Mouse (Mus musculus): ENCODE results near the gene Aff3. TPM values are rescaled to one million over a fixed set of nuclear protein-coding genes. Genes with fewer than 3 reads are reported as not detected.

Aff3 gene
- total RNA-seq, 1 experiment, result 1.7 TPM

DNA sequence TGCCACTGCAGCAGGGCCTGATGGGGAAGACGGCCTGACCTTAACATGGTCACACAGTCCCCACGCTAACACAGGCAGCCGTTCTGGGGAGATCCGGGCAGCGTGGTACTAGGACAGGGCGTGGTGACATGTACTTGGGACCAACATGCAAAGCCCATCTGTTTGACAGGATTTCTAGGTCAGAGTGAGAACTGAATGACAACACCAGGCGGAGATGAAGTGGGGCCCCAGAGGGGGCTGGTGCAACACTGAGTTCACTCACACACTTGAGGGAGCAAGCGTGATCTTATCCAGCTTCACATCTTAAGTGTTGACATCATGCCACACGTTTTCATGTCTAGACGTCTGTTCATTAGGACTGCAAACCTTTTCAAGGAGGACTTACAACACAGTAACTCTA lies 265.5 kb downstream of the Aff3 start:
- TF ChIP-seq ZNF384 (IDR thresholded peaks at IDR 0.05; ENCODE audit: low read depth, low read length), result no peak
- no peak for TF ChIP-seq HCFC1 (IDR thresholded peaks at IDR 0.05; ENCODE audit: borderline replicate concordance, insufficient read depth, low read length)
- no peak for TF ChIP-seq MAFK (IDR thresholded peaks at IDR 0.05; ENCODE audit: insufficient read depth, low read depth, low read length)
- no peak for TF ChIP-seq ZC3H11A (IDR thresholded peaks at IDR 0.05; ENCODE audit: borderline replicate concordance, low read depth, low read length)
- TF ChIP-seq CHD2 (IDR thresholded peaks at IDR 0.05; ENCODE audit: low read depth, low read length), result no peak
- Histone ChIP-seq H3K9ac (ENCODE audit: insufficient read depth, low read depth, low read length, poor library complexity, severe bottlenecking) (no peak overlapping the region), H3K9me3 (ENCODE audit: control insufficient read depth, insufficient read depth, low read depth, low read length) (no peaks in the 10 kb centered on the region), H3K36me3 (ENCODE audit: control insufficient read depth, insufficient read depth, low read length, poor library complexity, severe bottlenecking) (no peaks in the 10 kb centered on the region), H3K4me1 (ENCODE audit: control insufficient read depth in 2 of 2, insufficient read depth in 2 of 2, low read length in 2 of 2, poor library complexity in 1 of 2) (peaks cover 1 to 7% of the 10 kb centered on the region in 2 experiments; a peak in 1 of 4 replicates), H3K27ac (ENCODE audit: insufficient read depth, low read depth, low read length, poor library complexity, severe bottlenecking) (no peak overlapping the region), H3K4me3 (ENCODE audit: insufficient read depth in 1 of 2, low read depth in 1 of 2, low read length in 2 of 2, poor library complexity in 1 of 2, severe bottlenecking in 1 of 2) (no peak overlapping the region)
- DNase-seq (ENCODE audit: low read depth, low spot score), result no peak
- in situ Hi-C loops (cut with MboI; ENCODE audit: low sequenced_read_pairs in 2 of 2, unreplicated experiment in 2 of 2), result no loop called here

DNA sequence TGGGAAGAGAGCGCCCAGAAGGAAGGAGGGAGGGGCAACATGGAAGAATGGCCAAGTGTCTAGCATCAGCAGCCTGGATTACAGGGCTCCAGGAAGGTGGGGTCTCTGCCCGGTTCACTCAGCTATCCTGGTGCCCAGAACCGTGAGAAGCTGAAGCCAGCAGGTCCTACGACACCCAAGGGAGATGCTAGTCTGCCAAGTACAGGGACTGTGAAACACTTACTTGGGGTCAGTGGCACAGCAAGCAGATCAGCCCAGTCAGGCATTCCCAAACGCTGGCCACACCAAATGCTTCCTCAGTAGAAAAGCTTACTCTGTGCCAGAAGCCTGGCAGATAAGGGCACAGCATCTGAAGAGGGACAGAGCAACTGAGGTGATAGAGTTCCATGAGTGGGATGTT lies 266.2 kb downstream of the Aff3 start:
- no peak overlapping the region for H3K9ac ChIP-seq (ENCODE audit: insufficient read depth, low read depth, low read length, poor library complexity, severe bottlenecking)
- no peak overlapping the region for H3K27ac ChIP-seq (ENCODE audit: insufficient read depth, low read depth, low read length, poor library complexity, severe bottlenecking)
- TF ChIP-seq CHD2 (IDR thresholded peaks at IDR 0.05; ENCODE audit: low read depth, low read length) (no peak), ZNF384 (IDR thresholded peaks at IDR 0.05; ENCODE audit: low read depth, low read length) (no peak), ZC3H11A (IDR thresholded peaks at IDR 0.05; ENCODE audit: borderline replicate concordance, low read depth, low read length) (no peak), MAFK (IDR thresholded peaks at IDR 0.05; ENCODE audit: insufficient read depth, low read depth, low read length) (no peak), HCFC1 (IDR thresholded peaks at IDR 0.05; ENCODE audit: borderline replicate concordance, insufficient read depth, low read length) (no peak)
- no peak overlapping the region for H3K4me3 ChIP-seq (ENCODE audit: insufficient read depth in 1 of 2, low read depth in 1 of 2, low read length in 2 of 2, poor library complexity in 1 of 2, severe bottlenecking in 1 of 2)
- H3K36me3 ChIP-seq (ENCODE audit: control insufficient read depth, insufficient read depth, low read length, poor library complexity, severe bottlenecking), result no peaks in the 10 kb centered on the region
- no peaks in the 10 kb centered on the region for H3K9me3 ChIP-seq (ENCODE audit: control insufficient read depth, insufficient read depth, low read depth, low read length)
- DNase-seq (ENCODE audit: low read depth, low spot score), result no peak
- in situ Hi-C loops (cut with MboI; ENCODE audit: low sequenced_read_pairs in 2 of 2, unreplicated experiment in 2 of 2), result no loop called here
- H3K4me1 ChIP-seq (ENCODE audit: control insufficient read depth in 2 of 2, insufficient read depth in 2 of 2, low read length in 2 of 2, poor library complexity in 1 of 2), result peaks cover 2 to 11% of the 10 kb centered on the region in 2 experiments; a peak in 1 of 4 replicates

DNA sequence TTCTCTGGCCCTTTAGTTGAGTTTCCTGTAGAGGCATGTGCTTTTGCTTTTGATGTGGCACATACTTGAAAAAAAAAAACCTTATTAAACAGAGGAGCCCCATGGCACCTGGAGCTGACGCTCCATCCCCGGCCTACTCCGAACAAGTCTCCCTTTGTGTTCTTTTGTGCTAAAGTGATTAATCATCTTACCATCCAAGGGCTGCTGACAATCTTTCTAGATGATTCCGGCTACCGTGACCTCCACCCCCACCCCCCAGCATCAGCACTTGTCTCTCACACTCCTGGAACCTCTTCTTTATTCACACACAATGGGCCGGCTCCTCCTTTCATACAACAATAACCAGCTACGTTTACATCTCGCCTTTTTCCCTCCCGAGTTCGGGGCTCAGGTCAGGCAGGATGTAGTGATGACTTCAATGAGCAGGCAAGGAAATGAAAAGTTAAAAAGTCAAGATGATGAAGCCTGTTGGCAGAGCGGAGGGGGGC lies 269.5 kb downstream of the Aff3 start:
- H3K36me3 ChIP-seq (ENCODE audit: control insufficient read depth, insufficient read depth, low read length, poor library complexity, severe bottlenecking), result peaks cover 3% of the 10 kb centered on the region; the same call in 1 of the 2 replicates
- H3K27ac ChIP-seq (ENCODE audit: insufficient read depth, low read depth, low read length, poor library complexity, severe bottlenecking), result no peak overlapping the region
- peaks cover 2 to 15% of the 10 kb centered on the region in 2 experiments; a peak in 1 of 4 replicates for H3K4me1 ChIP-seq (ENCODE audit: control insufficient read depth in 2 of 2, insufficient read depth in 2 of 2, low read length in 2 of 2, poor library complexity in 1 of 2)
- H3K4me3 ChIP-seq (ENCODE audit: insufficient read depth in 1 of 2, low read depth in 1 of 2, low read length in 2 of 2, poor library complexity in 1 of 2, severe bottlenecking in 1 of 2), result no peak overlapping the region
- TF ChIP-seq MAFK (IDR thresholded peaks at IDR 0.05; ENCODE audit: insufficient read depth, low read depth, low read length), result no peak
- no peak for TF ChIP-seq CHD2 (IDR thresholded peaks at IDR 0.05; ENCODE audit: low read depth, low read length)
- TF ChIP-seq ZNF384 (IDR thresholded peaks at IDR 0.05; ENCODE audit: low read depth, low read length), result no peak
- no peak for TF ChIP-seq ZC3H11A (IDR thresholded peaks at IDR 0.05; ENCODE audit: borderline replicate concordance, low read depth, low read length)
- no peak for TF ChIP-seq HCFC1 (IDR thresholded peaks at IDR 0.05; ENCODE audit: borderline replicate concordance, insufficient read depth, low read length)
- no peaks in the 10 kb centered on the region for H3K9me3 ChIP-seq (ENCODE audit: control insufficient read depth, insufficient read depth, low read depth, low read length)
- in situ Hi-C loops (cut with MboI; ENCODE audit: low sequenced_read_pairs in 2 of 2, unreplicated experiment in 2 of 2), result no loop called here
- no peak overlapping the region for H3K9ac ChIP-seq (ENCODE audit: insufficient read depth, low read depth, low read length, poor library complexity, severe bottlenecking)
- no peak for DNase-seq (ENCODE audit: low read depth, low spot score)

DNA sequence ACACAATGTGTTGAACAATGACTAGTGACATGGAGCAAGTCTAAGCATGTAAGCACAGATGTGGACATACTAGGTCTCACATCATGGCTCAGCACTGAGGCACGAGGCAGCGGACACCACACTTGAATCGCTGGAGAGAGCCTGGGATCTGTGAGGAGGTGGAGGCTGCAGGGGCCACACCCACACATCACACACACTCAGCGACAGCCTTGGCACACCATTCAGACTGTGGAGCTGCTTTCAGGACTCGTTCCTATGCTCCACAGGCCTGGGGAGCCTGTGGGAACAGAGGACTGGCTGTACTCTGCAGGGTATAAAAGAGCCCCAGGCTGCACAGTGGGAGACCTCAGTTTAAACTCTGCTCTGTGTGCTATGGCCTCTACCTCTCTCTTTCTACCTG lies 270.3 kb downstream of the Aff3 start:
- Histone ChIP-seq H3K27ac (ENCODE audit: insufficient read depth, low read depth, low read length, poor library complexity, severe bottlenecking) (no peak overlapping the region), H3K9me3 (ENCODE audit: control insufficient read depth, insufficient read depth, low read depth, low read length) (no peaks in the 10 kb centered on the region), H3K4me1 (ENCODE audit: control insufficient read depth in 2 of 2, insufficient read depth in 2 of 2, low read length in 2 of 2, poor library complexity in 1 of 2) (peaks cover 2 to 15% of the 10 kb centered on the region in 2 experiments; a peak in 1 of 4 replicates), H3K4me3 (ENCODE audit: insufficient read depth in 1 of 2, low read depth in 1 of 2, low read length in 2 of 2, poor library complexity in 1 of 2, severe bottlenecking in 1 of 2) (no peak overlapping the region), H3K9ac (ENCODE audit: insufficient read depth, low read depth, low read length, poor library complexity, severe bottlenecking) (no peak overlapping the region), H3K36me3 (ENCODE audit: control insufficient read depth, insufficient read depth, low read length, poor library complexity, severe bottlenecking) (peaks cover 3% of the 10 kb centered on the region; the same call in 1 of the 2 replicates)
- in situ Hi-C loops (cut with MboI; ENCODE audit: low sequenced_read_pairs in 2 of 2, unreplicated experiment in 2 of 2), result no loop called here
- DNase-seq (ENCODE audit: low read depth, low spot score), result no peak
- TF ChIP-seq ZC3H11A (IDR thresholded peaks at IDR 0.05; ENCODE audit: borderline replicate concordance, low read depth, low read length) (no peak), CHD2 (IDR thresholded peaks at IDR 0.05; ENCODE audit: low read depth, low read length) (no peak), HCFC1 (IDR thresholded peaks at IDR 0.05; ENCODE audit: borderline replicate concordance, insufficient read depth, low read length) (no peak), ZNF384 (IDR thresholded peaks at IDR 0.05; ENCODE audit: low read depth, low read length) (no peak), MAFK (IDR thresholded peaks at IDR 0.05; ENCODE audit: insufficient read depth, low read depth, low read length) (no peak)
